Mouse (Mus musculus): ENCODE measurements around the gene Cfd.
A peak's percentile ranks its signal among the peaks of the same experiment; 100 is the strongest.

Gene Cfd

GRCm38 (mm10) chr10:79886611-79887010 lies 4.0 kb upstream of the Cfd start:
- DNase-seq (ENCODE audit: low spot score in 2 of 2), result no peak

GRCm38 (mm10) chr10:79889386-79889785 lies 1.3 kb upstream of the Cfd start:
- no peak for DNase-seq (ENCODE audit: low spot score in 2 of 2)

- DNase-seq (ENCODE audit: low spot score in 2 of 2), result peak; percentile 67 to 82
Measured at GRCm38 (mm10) chr10:79892451-79893118, 1.9 kb downstream of the Cfd start.

GRCm38 (mm10) chr10:79896306-79896705 lies 5.7 kb downstream of the Cfd start:
- no peak for DNase-seq (ENCODE audit: low spot score in 2 of 2)

DNA sequence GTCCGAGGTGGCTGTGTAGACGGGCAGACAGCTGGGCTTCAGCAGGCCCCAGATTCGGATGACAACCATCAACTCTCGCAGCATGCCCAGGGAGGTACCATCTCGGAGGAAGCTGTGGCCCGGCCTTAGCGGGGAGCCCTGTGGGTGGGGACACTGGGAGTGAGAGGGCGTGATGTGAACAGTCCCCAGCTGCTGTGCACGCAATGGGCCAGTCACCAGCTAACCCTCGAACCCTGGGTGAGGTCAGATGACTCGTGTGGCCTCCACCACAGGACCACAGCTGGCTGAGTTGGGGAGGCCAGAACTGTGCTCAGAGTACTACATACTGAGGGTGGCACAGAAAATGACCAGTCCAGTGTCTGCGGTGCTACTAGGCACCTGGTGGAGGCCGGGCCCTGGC lies 6.2 kb downstream of the Cfd start:
- no peak for DNase-seq (ENCODE audit: low spot score in 2 of 2)

GRCm38 (mm10) chr10:79897316-79898245 lies 6.9 kb downstream of the Cfd start:
- DNase-seq (ENCODE audit: low spot score in 2 of 2), result no peak

GRCm38 (mm10) chr10:79900951-79901410 lies 10.3 kb downstream of the Cfd start:
- DNase-seq (ENCODE audit: low spot score in 2 of 2), result no peak

DNA sequence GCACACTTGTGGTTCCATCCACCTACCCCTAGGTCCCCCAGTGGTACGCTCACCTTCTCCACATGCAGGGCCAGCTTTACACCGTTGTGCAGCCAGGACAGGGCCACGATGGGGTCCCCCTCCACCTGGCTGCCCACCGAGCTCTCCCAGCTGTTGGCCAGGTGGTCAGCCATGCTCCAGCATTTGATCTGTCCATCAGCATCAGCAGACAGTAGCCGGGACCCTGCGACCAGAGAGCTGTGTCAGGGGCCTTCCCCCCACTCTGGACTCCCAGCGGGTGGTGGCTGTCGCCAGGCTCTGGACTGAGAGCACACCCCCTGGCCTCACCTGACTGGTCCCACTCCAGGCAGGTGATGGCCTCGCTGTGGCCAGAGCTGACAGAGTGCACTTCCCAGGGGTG lies 16.1 kb downstream of the Cfd start:
- no peak for DNase-seq (ENCODE audit: low spot score in 2 of 2)

GRCm38 (mm10) chr10:79907415-79907814 lies 16.8 kb downstream of the Cfd start:
- no peak for DNase-seq (ENCODE audit: low spot score in 2 of 2)

- peak; percentile 88 to 93 for DNase-seq (ENCODE audit: low spot score in 2 of 2)
Measured at GRCm38 (mm10) chr10:79908167-79909091, 17.8 kb downstream of the Cfd start, which contains the start of gene Med16. Gene Med16, minus strand, starts transcription at chr10:79908923.

GRCm38 (mm10) chr10:79909092-79909922 lies 18.7 kb downstream of the Cfd start:
- DNase-seq (ENCODE audit: low spot score in 2 of 2), result no peak

DNA sequence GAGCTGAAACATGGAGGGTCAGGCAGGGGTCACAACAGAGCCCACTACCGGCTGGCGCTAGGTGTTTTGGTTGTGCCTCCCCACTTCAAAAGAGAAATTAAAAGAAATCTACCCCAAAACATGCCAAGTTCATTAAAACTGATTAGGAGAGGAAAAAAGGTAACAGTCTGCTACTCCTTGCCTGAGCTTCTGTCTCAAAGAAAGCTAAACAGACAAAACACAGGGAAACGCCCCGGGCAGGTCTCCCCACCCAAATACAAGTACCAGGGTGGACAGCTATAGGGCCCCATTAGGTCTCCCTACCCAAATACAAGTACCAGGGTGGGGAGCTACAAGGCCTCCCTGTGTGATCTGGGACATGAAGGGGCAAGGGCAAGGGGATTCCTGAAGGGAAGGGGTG lies 19.9 kb downstream of the Cfd start, which contains the start of gene Gm26602:
Gene Gm26602, plus strand, starts transcription at position 301 of the 400 bp plus-strand sequence.
- DNase-seq (ENCODE audit: low spot score in 2 of 2), result no peak

- DNase-seq (ENCODE audit: low spot score in 2 of 2), result no peak
Measured at GRCm38 (mm10) chr10:79912412-79912811, 21.8 kb downstream of the Cfd start.

DNA sequence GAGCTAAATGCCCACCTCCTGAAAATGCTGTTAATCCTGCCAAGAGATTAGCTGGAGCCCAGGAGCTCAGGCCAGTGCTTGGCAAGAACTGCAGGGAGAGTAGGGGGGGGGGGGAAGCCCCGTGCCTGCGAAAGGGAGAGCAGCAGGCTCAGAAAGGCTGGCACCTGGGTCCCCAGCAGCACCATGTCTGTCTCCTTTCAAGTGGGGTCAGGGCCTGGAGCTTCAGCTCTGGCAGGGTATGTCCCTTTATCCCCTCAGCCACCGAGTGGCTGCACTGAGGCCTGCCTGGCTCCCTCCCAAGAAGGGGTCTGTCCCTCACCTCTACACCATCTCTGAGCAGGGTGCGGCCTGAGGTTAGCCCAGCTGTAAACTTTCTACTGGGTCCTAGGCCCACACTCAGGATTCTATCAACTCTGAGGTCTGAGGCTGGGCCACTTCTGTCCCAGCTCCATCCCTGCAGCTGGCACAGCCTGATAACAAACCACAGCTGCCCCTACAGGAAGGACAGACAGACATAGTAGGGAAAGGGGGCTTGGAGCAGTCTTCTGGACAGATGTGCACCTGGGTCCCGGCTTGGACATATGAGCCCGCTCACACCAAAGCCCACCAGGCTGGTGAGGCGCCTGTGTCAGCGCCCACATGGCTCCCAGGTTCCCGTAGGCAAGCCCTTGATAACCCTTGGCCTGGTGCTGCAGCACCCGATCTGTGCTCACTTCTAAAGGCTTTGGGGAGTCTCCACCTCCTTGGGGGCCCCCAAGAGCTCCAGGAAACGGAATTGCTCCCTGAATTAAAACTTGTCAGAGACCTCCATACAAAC lies 23.7 kb downstream of the Cfd start:
- no peak for DNase-seq (ENCODE audit: low spot score in 2 of 2)

- DNase-seq (ENCODE audit: low spot score in 2 of 2), result no peak
Measured at GRCm38 (mm10) chr10:79914948-79915596, 24.4 kb downstream of the Cfd start.

- no peak for DNase-seq (ENCODE audit: low spot score in 2 of 2)
Measured at GRCm38 (mm10) chr10:79916081-79916480, 25.4 kb downstream of the Cfd start.

GRCm38 (mm10) chr10:79916808-79917531 lies 26.3 kb downstream of the Cfd start, which contains the start of gene Kiss1r:
Gene Kiss1r, plus strand, starts transcription at chr10:79916971.
- peak; percentile 79 to 88 for DNase-seq (ENCODE audit: low spot score in 2 of 2)

GRCm38 (mm10) chr10:79917532-79918100 lies 27.0 kb downstream of the Cfd start:
- DNase-seq (ENCODE audit: low spot score in 2 of 2), result no peak

Measured in spleen, postnatal 14 days (tissue).